8 mouse cellular contexts compared by ENCODE assay signal in genomic region chr19:44314327-44314759, GRCm38 (mm10). TPM values are rescaled to one million over a fixed set of nuclear protein-coding genes. Genes with fewer than 3 reads are reported as not detected.
A peak's percentile ranks its signal among the peaks of the same experiment; 100 is the strongest.
DNase-seq lines count a peak whose midpoint lies in the region; ATAC-seq lines count a peak whose summit lies in the region.

No protein-coding gene starts in this region.

- peaks cover 39% of the 10 kb centered on the region for H3K4me1 ChIP-seq in embryonic facial prominence, embryonic 10.5 days
- H3K4me1 ChIP-seq in intestine, embryonic 15.5 days (replicated peaks) = peaks cover 20% of the 10 kb centered on the region
- peaks cover 17% of the 10 kb centered on the region; the same call in 1 of the 2 replicates for H3K4me1 ChIP-seq in limb, embryonic 12.5 days (replicated peaks)
- H3K4me1 ChIP-seq in midbrain, embryonic 12.5 days = peaks cover 32% of the 10 kb centered on the region

- peak overlapping the region; percentile 85 for H3K27ac ChIP-seq in embryonic facial prominence, embryonic 10.5 days (replicated peaks)
- peak overlapping the region; percentile 78 for H3K27ac ChIP-seq in intestine, embryonic 15.5 days
- peak overlapping the region; percentile 82 for H3K27ac ChIP-seq in limb, embryonic 12.5 days
- H3K27ac ChIP-seq in midbrain, embryonic 12.5 days (replicated peaks) = peak overlapping the region; percentile 39; the same call in 1 of the 2 replicates

- peak overlapping the region; percentile 87 for H3K4me2 ChIP-seq in intestine, embryonic 15.5 days (replicated peaks)
- H3K4me2 ChIP-seq in limb, embryonic 12.5 days = peak overlapping the region; percentile 83
- H3K4me2 ChIP-seq in midbrain, embryonic 12.5 days (replicated peaks) = peak overlapping the region; percentile 79

- H3K4me3 ChIP-seq in embryonic facial prominence, embryonic 10.5 days = peak overlapping the region; percentile 68
- peak overlapping the region; percentile 43 for H3K4me3 ChIP-seq in intestine, embryonic 15.5 days (replicated peaks)
- peak overlapping the region; percentile 56 for H3K4me3 ChIP-seq in limb, embryonic 12.5 days (replicated peaks)
- H3K4me3 ChIP-seq in midbrain, embryonic 12.5 days = peak overlapping the region; percentile 54

- peaks cover 3% of the 10 kb centered on the region for H3K36me3 ChIP-seq in embryonic facial prominence, embryonic 10.5 days (replicated peaks)
- H3K36me3 ChIP-seq in intestine, embryonic 15.5 days = no peaks in the 10 kb centered on the region
- H3K36me3 ChIP-seq in limb, embryonic 12.5 days = peaks cover 3% of the 10 kb centered on the region; the same call in 1 of the 2 replicates
- H3K36me3 ChIP-seq in midbrain, embryonic 12.5 days = peaks cover 2% of the 10 kb centered on the region; the same call in 1 of the 2 replicates

- WGBS in embryonic facial prominence, embryonic 10.5 days = 4% methylated on average over 18 of the region's 18 CpGs
- WGBS in intestine, embryonic 15.5 days = 2% methylated on average over 18 of the region's 18 CpGs
- 1% methylated on average over 18 of the region's 18 CpGs for WGBS in limb, embryonic 12.5 days
- WGBS in midbrain, embryonic 12.5 days = 3% methylated on average over 18 of the region's 18 CpGs

- ATAC-seq in intestine, embryonic 15.5 days = peak; percentile 96
- ATAC-seq in limb, embryonic 12.5 days (ENCODE audit: insufficient number of reproducible peaks, insufficient read depth, low FRiP score, low TSS enrichment, low read depth) = peak; percentile 88
- ATAC-seq in midbrain, embryonic 12.5 days (ENCODE audit: low FRiP score, low read depth) = peak; percentile 92

- no peaks in the 10 kb centered on the region for H3K27me3 ChIP-seq in embryonic facial prominence, embryonic 10.5 days (replicated peaks; ENCODE audit: low read depth, poor library complexity, severe bottlenecking)
- H3K27me3 ChIP-seq in intestine, embryonic 15.5 days (replicated peaks) = no peaks in the 10 kb centered on the region
- H3K27me3 ChIP-seq in limb, embryonic 12.5 days = no peaks in the 10 kb centered on the region
- no peaks in the 10 kb centered on the region for H3K27me3 ChIP-seq in midbrain, embryonic 12.5 days

- H3K9me3 ChIP-seq in embryonic facial prominence, embryonic 10.5 days = peaks cover 4% of the 10 kb centered on the region; the same call in 1 of the 2 replicates
- no peaks in the 10 kb centered on the region for H3K9me3 ChIP-seq in intestine, embryonic 15.5 days
- H3K9me3 ChIP-seq in limb, embryonic 12.5 days = 0 out of 2 replicates have a peak, but pooled peaks cover 6% of the 10 kb centered on the region
- H3K9me3 ChIP-seq in midbrain, embryonic 12.5 days = no peaks in the 10 kb centered on the region

- DNase-seq in layer of hippocampus, adult 11-12 months (ENCODE audit: low spot score) = peak; percentile 86
- no peak for DNase-seq in layer of hippocampus, adult 9-10 months (ENCODE audit: low spot score)
- DNase-seq in embryonic facial prominence, embryonic 10.5 days (ENCODE audit: low spot score) = peak; percentile 88
- DNase-seq in gastrocnemius, postnatal 4 days (ENCODE audit: low spot score in 2 of 2) = peak; percentile 62 to 80
- peak; percentile 71 for DNase-seq in right cerebral cortex, postnatal 4 days

- peak overlapping the region; percentile 52 for H3K9ac ChIP-seq in intestine, embryonic 15.5 days
- H3K9ac ChIP-seq in limb, embryonic 12.5 days (replicated peaks) = peak overlapping the region; percentile 56
- peak overlapping the region; percentile 60 for H3K9ac ChIP-seq in midbrain, embryonic 12.5 days (replicated peaks)

RNA-seq across cellular contexts. Expression of gene Scd4, which starts 18.5 kb away (rescaled TPM):
- polyA plus RNA-seq in embryonic facial prominence, embryonic 10.5 days (2016; fragmentation: Nextera tagmentation; extraction: Ambion mirVana) = 0.05 and 0.10 TPM in 2 replicates
- total RNA-seq in gastrocnemius, postnatal 4 days (2021) = under 1 TPM; 0.62 to 0.71 TPM
- polyA plus RNA-seq in intestine, embryonic 15.5 days (2015; fragmentation: Nextera tagmentation; extraction: Ambion mirVana) = 0.10 and 0.19 TPM in 2 replicates
- polyA plus RNA-seq in limb, embryonic 12.5 days (2016; fragmentation: Nextera tagmentation; extraction: Ambion mirVana) = 0.06 TPM in 1 of 2 replicates, not detected in the other
- 0.10 and 0.11 TPM in 2 replicates for polyA plus RNA-seq in midbrain, embryonic 12.5 days (2016; fragmentation: Nextera tagmentation; extraction: Ambion mirVana)

RNA-seq across cellular contexts. Expression of gene Scd2, which starts 20.9 kb away (rescaled TPM):
- 324 and 353 TPM in 2 replicates for polyA plus RNA-seq in embryonic facial prominence, embryonic 10.5 days (2016; fragmentation: Nextera tagmentation; extraction: Ambion mirVana)
- total RNA-seq in gastrocnemius, postnatal 4 days (2021) = 10 to 100 TPM; 81.6 to 87.3 TPM
- polyA plus RNA-seq in intestine, embryonic 15.5 days (2015; fragmentation: Nextera tagmentation; extraction: Ambion mirVana) = 417 and 432 TPM in 2 replicates
- polyA plus RNA-seq in limb, embryonic 12.5 days (2016; fragmentation: Nextera tagmentation; extraction: Ambion mirVana) = 304 and 317 TPM in 2 replicates
- polyA plus RNA-seq in midbrain, embryonic 12.5 days (2016; fragmentation: Nextera tagmentation; extraction: Ambion mirVana) = 419 and 424 TPM in 2 replicates
